Mouse (Mus musculus) heart, adult 2 months (tissue): Measurements from ENCODE around the gene Igfals. TPM values are rescaled to one million over a fixed set of nuclear protein-coding genes. Genes with fewer than 3 reads are reported as not detected.
A peak's percentile ranks its signal among the peaks of the same experiment; 100 is the strongest.

Experiments
- DNase-seq, 2 experiments: peaks; one replicate each; pipeline ENCODE4 v3.0.0; 2021
- H3K27ac ChIP-seq: fragments of 200-600 bp; 2 replicates; pipeline ENCODE4 v1.8.1; 2022
- H3K27me3 ChIP-seq: fragments of 200-500 bp; 2 replicates; pipeline ENCODE4 v1.6.1; 2012; ENCODE audit warnings: mild to moderate bottlenecking, low read length, inconsistent platforms, mixed read lengths; ENCODE audit not compliant: control insufficient read depth, insufficient read depth
- H3K36me3 ChIP-seq: fragments of 200-500 bp; 2 replicates; pipeline ENCODE4 v1.6.1; 2012; ENCODE audit warnings: low read length, inconsistent platforms; ENCODE audit not compliant: control insufficient read depth, insufficient read depth
- H3K4me1 ChIP-seq: fragments of 200-500 bp; 2 replicates; pipeline ENCODE4 v1.6.1; 2011; ENCODE audit warnings: low read length; ENCODE audit not compliant: control insufficient read depth, insufficient read depth
- H3K4me3 ChIP-seq: fragments of 200-600 bp; 2 replicates; pipeline ENCODE4 v1.8.1; 2022
- H3K79me2 ChIP-seq: fragments of 200-500 bp; replicated peaks from 2 replicates; pipeline ENCODE4 v1.6.1; 2012; ENCODE audit warnings: mild to moderate bottlenecking, inconsistent platforms, low read length, moderate library complexity, mixed read lengths; ENCODE audit not compliant: control insufficient read depth, insufficient read depth
- H3K9ac ChIP-seq: fragments of 200-500 bp; 2 replicates; pipeline ENCODE4 v1.6.1; 2012; ENCODE audit warnings: low read depth, mild to moderate bottlenecking, control low read depth, inconsistent platforms, low read length, mixed read lengths
- CTCF ChIP-seq: fragments of 200-600 bp; IDR thresholded peaks from 2 replicates; pipeline ENCODE4 v1.8.1; 2022; ENCODE audit warnings: antibody characterized with exemption, mild to moderate bottlenecking, moderate library complexity
- EP300 ChIP-seq: fragments of 200-500 bp; IDR thresholded peaks from 2 replicates; pipeline ENCODE4 v1.6.1; 2011; ENCODE audit warnings: low read depth, low read length, control low read depth; ENCODE audit not compliant: insufficient read depth
- POLR2A ChIP-seq: fragments of 200-500 bp; IDR thresholded peaks from 2 replicates; pipeline ENCODE4 v1.6.1; 2011; ENCODE audit warnings: mild to moderate bottlenecking, low read depth, low read length, control low read depth; ENCODE audit not compliant: insufficient read depth
- WGBS: fragments of 180-500 bp; shearing (Covaris S2); methylation state at CpG from one replicate; pipeline ENCODE4 v1.1.7; 2018; 5-methylcytosine and 5-hydroxymethylcytosine counted together
- intact Hi-C: fragments of 180-260 bp; cut with DNase I; formaldehyde crosslinking; loops from one replicate; pipeline ENCODE4 v1.15.1; 2025
- long read RNA-seq: library from polyadenylated mRNA; stranded (forward); transcript quantifications from one replicate; pipeline ENCODE4 v2.0.0, GENCODE M21; 2021
- polyA plus RNA-seq: library from polyadenylated mRNA; depleted of rRNA; stranded (reverse); fragments of >200 nt; gene quantifications from 2 replicates; pipeline ENCODE4 v1.2.3, GENCODE M21; 2012; rRNA removed
- total RNA-seq, 2 experiments: library from RNA; stranded (reverse); gene quantifications; 2 replicates each; pipeline ENCODE4 v1.2.3; 2021

The Igfals gene
- total RNA-seq, result 10 to 100 TPM; 11.7 to 12.7 TPM
- 6.4 and 9.2 TPM in 2 replicates for polyA plus RNA-seq
- long read RNA-seq, transcript Igfals-201 (2 exons, 2,625 nt), result major isoform, 8 of 13 reads
- long read RNA-seq, partial matches to known transcripts, result 0 of 13 reads
- long read RNA-seq, other reads (novel, unspliced or antisense), result 1 of 13 reads

- intact Hi-C loops, result no loop called here
- Histone ChIP-seq H3K79me2 (no peaks in the 10 kb centered on the region), H3K4me3 (no peak within 1 kb of the TSS), H3K36me3 (no peaks in the 10 kb centered on the region), H3K9ac (no peak within 1 kb of the TSS), H3K27ac (no peak within 1 kb of the TSS), H3K27me3 (no peaks in the 10 kb centered on the region), H3K4me1 (no peaks in the 10 kb centered on the region)
- TF ChIP-seq POLR2A (no peak), CTCF (no peak), EP300 (no peak)
- no peak for DNase-seq
- WGBS, result 89% methylated on average over 8 of the region's 8 CpGs
Observed at GRCm38 (mm10) chr17:24865776-24866175, at the start of gene Igfals. Gene Igfals (plus strand): TSS chr17:24865997.

- Histone ChIP-seq H3K27me3 (no peaks in the 10 kb centered on the region), H3K79me2 (no peaks in the 10 kb centered on the region), H3K27ac (no peak overlapping the region), H3K4me1 (no peaks in the 10 kb centered on the region), H3K9ac (no peak overlapping the region), H3K4me3 (no peak overlapping the region), H3K36me3 (no peaks in the 10 kb centered on the region)
- intact Hi-C loops, result loop anchor here (1.0 kb wide), 1 partner anchor 72 kb away; no protein-coding TSS in a partner anchor
- DNase-seq, result no peak
- WGBS, result 14% methylated on average over 1 of the region's 1 CpGs
- no peak for TF ChIP-seq EP300
- TF ChIP-seq CTCF, result peak; percentile 65
- no peak for TF ChIP-seq POLR2A
Observed at GRCm38 (mm10) chr17:24817503-24817902, 48.3 kb upstream of the Igfals start.

GRCm38 (mm10) chr17:24818172-24818571 lies 47.6 kb upstream of the Igfals start:
- H3K27ac ChIP-seq, result no peak overlapping the region; the same call in 1 of the 2 replicates
- H3K36me3 ChIP-seq, result no peaks in the 10 kb centered on the region
- no peaks in the 10 kb centered on the region for H3K79me2 ChIP-seq
- H3K4me1 ChIP-seq, result no peaks in the 10 kb centered on the region
- H3K9ac ChIP-seq, result no peak overlapping the region
- no peaks in the 10 kb centered on the region for H3K27me3 ChIP-seq
- intact Hi-C loops, result no loop called here
- DNase-seq, result no peak
- 35% methylated on average over 6 of the region's 6 CpGs for WGBS
- no peak for TF ChIP-seq CTCF
- TF ChIP-seq POLR2A, result no peak
- TF ChIP-seq EP300, result no peak
- H3K4me3 ChIP-seq, result no peak overlapping the region

GRCm38 (mm10) chr17:24819469-24819868 lies 46.3 kb upstream of the Igfals start:
- Histone ChIP-seq H3K27me3 (no peaks in the 10 kb centered on the region), H3K9ac (no peak overlapping the region), H3K4me3 (no peak overlapping the region), H3K27ac (no peak overlapping the region), H3K36me3 (no peaks in the 10 kb centered on the region), H3K79me2 (no peaks in the 10 kb centered on the region), H3K4me1 (no peaks in the 10 kb centered on the region)
- 69% methylated on average over 2 of the region's 2 CpGs for WGBS
- TF ChIP-seq CTCF (no peak), POLR2A (no peak), EP300 (no peak)
- no peak for DNase-seq
- intact Hi-C loops, result no loop called here

- H3K36me3 ChIP-seq, result no peaks in the 10 kb centered on the region
- no peaks in the 10 kb centered on the region for H3K4me1 ChIP-seq
- H3K9ac ChIP-seq, result no peak overlapping the region
- TF ChIP-seq CTCF (no peak), EP300 (no peak), POLR2A (no peak)
- no peak overlapping the region for H3K4me3 ChIP-seq
- no peak overlapping the region for H3K27ac ChIP-seq
- no peak for DNase-seq
- intact Hi-C loops, result no loop called here
- H3K27me3 ChIP-seq, result no peaks in the 10 kb centered on the region
- no peaks in the 10 kb centered on the region for H3K79me2 ChIP-seq
- WGBS, result 21% methylated on average over 3 of the region's 3 CpGs
Observed at GRCm38 (mm10) chr17:24821351-24822280, 44.2 kb upstream of the Igfals start.

- no peak within 1 kb of the TSS for H3K27ac ChIP-seq
- H3K9ac ChIP-seq, result no peak within 1 kb of the TSS
- WGBS, result 46% methylated on average over 8 of the region's 8 CpGs
- H3K4me1 ChIP-seq, result no peaks in the 10 kb centered on the region
- H3K36me3 ChIP-seq, result no peaks in the 10 kb centered on the region
- no peak within 1 kb of the TSS for H3K4me3 ChIP-seq
- no peaks in the 10 kb centered on the region for H3K27me3 ChIP-seq
- intact Hi-C loops, result no loop called here
- no peak for DNase-seq
- H3K79me2 ChIP-seq, result no peaks in the 10 kb centered on the region
- TF ChIP-seq EP300, result no peak
- TF ChIP-seq CTCF, result no peak
- TF ChIP-seq POLR2A, result no peak
Observed at GRCm38 (mm10) chr17:24839842-24840241, 26.0 kb upstream of the Igfals start, which contains the start of gene Hagh. Gene Hagh (plus strand): TSS chr17:24840143.
